ENCODE assay signal across 13 mouse cellular contexts in genomic region chr15:97776919-97777318, GRCm38 (mm10). TPM values are rescaled to one million over a fixed set of nuclear protein-coding genes. Genes with fewer than 3 reads are reported as not detected.
DNase-seq lines count a peak whose midpoint lies in the region; ATAC-seq and TF ChIP-seq lines count a peak whose summit lies in the region.
"Had no signal": no experiment of that assay in that cellular context is flagged by ENCODE, and none has a peak within 500 bp of the region (broad histone marks: within the 10 kb centered on the region; RNA-seq: fewer than 3 reads in every experiment).

No protein-coding gene starts in this region.

- H3K4me2 ChIP-seq in kidney, postnatal 0 days (ENCODE audit: low read length): no peak overlapping the region
- H3K4me2 ChIP-seq: embryonic facial prominence, embryonic 12.5 days; forebrain, embryonic 15.5 days; heart, embryonic 12.5 days; hindbrain, embryonic 14.5 days had no signal

- no peaks in the 10 kb centered on the region for H3K36me3 ChIP-seq in kidney, adult 2 months (ENCODE audit: control insufficient read depth, insufficient read depth, low read length)
- H3K36me3 ChIP-seq in MEL (ENCODE audit: control insufficient read depth in 1 of 2, insufficient read depth in 2 of 2, low read length in 2 of 2): no peaks in the 10 kb centered on the region
- H3K36me3 ChIP-seq in kidney, postnatal 0 days (ENCODE audit: insufficient read depth, low read length): no peaks in the 10 kb centered on the region
- H3K36me3 ChIP-seq: embryonic facial prominence, embryonic 12.5 days; forebrain, embryonic 15.5 days; heart, embryonic 12.5 days; hindbrain, embryonic 10.5 days had no signal

- no peaks in the 10 kb centered on the region for H3K9me3 ChIP-seq in MEL (replicated peaks; ENCODE audit: insufficient read depth, low read length)
- H3K9me3 ChIP-seq in kidney, postnatal 0 days (replicated peaks; ENCODE audit: low read length): no peaks in the 10 kb centered on the region
- H3K9me3 ChIP-seq: embryonic facial prominence, embryonic 12.5 days; forebrain, embryonic 15.5 days; heart, embryonic 12.5 days; hindbrain, embryonic 10.5 days had no signal

- TF ChIP-seq POLR2A in kidney, adult 2 months (IDR thresholded peaks at IDR 0.05; ENCODE audit: low read depth, low read length): no peak
- TF ChIP-seq POLR2A in MEL (IDR thresholded peaks at IDR 0.05; ENCODE audit: control insufficient read depth in 1 of 2, insufficient read depth in 1 of 2, low read depth in 1 of 2, low read length in 2 of 2, poor library complexity in 1 of 2): no peak

- H3K4me3 ChIP-seq in kidney, adult 2 months (ENCODE audit: insufficient read depth, low read depth, low read length): no peak overlapping the region
- no peak overlapping the region for H3K4me3 ChIP-seq in MEL (ENCODE audit: control insufficient read depth in 1 of 2, insufficient read depth in 1 of 2, low read depth in 2 of 2, low read length in 2 of 2)
- H3K4me3 ChIP-seq in kidney, postnatal 0 days (replicated peaks; ENCODE audit: low read depth, low read length): no peak overlapping the region
- H3K4me3 ChIP-seq: embryonic facial prominence, embryonic 12.5 days; forebrain, embryonic 15.5 days; heart, embryonic 12.5 days had no signal

- 0 out of 2 replicates have a peak, but pooled peaks have one; percentile 15 for ATAC-seq in kidney, postnatal 0 days (replicated peaks; ENCODE audit: low FRiP score, low read depth)
- ATAC-seq: forebrain, embryonic 15.5 days had no signal

- peak; percentile 74 for DNase-seq in kidney, adult 2 months
- no peak for DNase-seq in kidney, adult 18-20 months
- DNase-seq in MEL (ENCODE audit: low read depth, low spot score): no peak
- no peak for DNase-seq in kidney, postnatal 0 days (ENCODE audit: low spot score)
- DNase-seq in left cerebral cortex, adult 18-20 months (ENCODE audit: low spot score in 2 of 2): no peak
- DNase-seq in layer of hippocampus, adult 8-10 months (ENCODE audit: low spot score in 2 of 2): no peak
- DNase-seq: cerebellum, adult 11 months had no signal

- H3K27ac ChIP-seq in kidney, adult 2 months (ENCODE audit: insufficient read depth, low read depth, low read length): peak overlapping the region; percentile 88
- no peak overlapping the region for H3K27ac ChIP-seq in MEL (ENCODE audit: control insufficient read depth, low read depth, low read length)
- H3K27ac ChIP-seq in kidney, postnatal 0 days: peak overlapping the region; percentile 76; the same call in 1 of the 2 replicates
- H3K27ac ChIP-seq: embryonic facial prominence, embryonic 12.5 days; forebrain, embryonic 15.5 days; hindbrain, embryonic 14.5 days had no signal

- no peak overlapping the region for H3K9ac ChIP-seq in MEL (ENCODE audit: control insufficient read depth, low read depth, low read length, poor library complexity, severe bottlenecking)
- H3K9ac ChIP-seq in kidney, postnatal 0 days (ENCODE audit: low read depth, low read length): no peak overlapping the region
- H3K9ac ChIP-seq: embryonic facial prominence, embryonic 12.5 days; forebrain, embryonic 15.5 days; hindbrain, embryonic 14.5 days had no signal

- peaks cover 63% of the 10 kb centered on the region for H3K4me1 ChIP-seq in kidney, adult 2 months (ENCODE audit: control insufficient read depth, insufficient read depth, low read length)
- H3K4me1 ChIP-seq in MEL (ENCODE audit: control insufficient read depth in 1 of 2, insufficient read depth in 2 of 2, low read length in 2 of 2): no peaks in the 10 kb centered on the region
- peaks cover 46% of the 10 kb centered on the region for H3K4me1 ChIP-seq in kidney, postnatal 0 days (replicated peaks; ENCODE audit: insufficient read depth, low read length)

- WGBS in kidney, adult 2 months: 50% methylated on average over 6 of the region's 6 CpGs
- WGBS in kidney, postnatal 0 days: 59% methylated on average over 6 of the region's 6 CpGs

- TF ChIP-seq CTCF in kidney, adult 2 months (conservative IDR thresholded peaks at IDR 0.05; ENCODE audit: insufficient read depth, insufficient read length, low read depth, low read length): no peak
- no peak for TF ChIP-seq CTCF in MEL (IDR thresholded peaks at IDR 0.05 in 2 of 3, conservative IDR thresholded peaks at IDR 0.05 in 1 of 3; ENCODE audit: control insufficient read depth in 1 of 3, insufficient read depth in 1 of 3, low read depth in 2 of 3, low read length in 3 of 3, poor library complexity in 1 of 3, severe bottlenecking in 1 of 3)
- no peak for TF ChIP-seq CTCF in kidney, postnatal 0 days (IDR thresholded peaks at IDR 0.05; ENCODE audit: low read depth)

- H3K79me2 ChIP-seq in MEL (ENCODE audit: control insufficient read depth, insufficient read depth, low read length, poor library complexity): no peaks in the 10 kb centered on the region

- H3K27me3 ChIP-seq in kidney, adult 2 months (replicated peaks; ENCODE audit: control insufficient read depth, insufficient read depth, low read length): no peaks in the 10 kb centered on the region
- peaks cover 0 to 4% of the 10 kb centered on the region in 2 experiments for H3K27me3 ChIP-seq in MEL (ENCODE audit: control insufficient read depth in 1 of 2, insufficient read depth in 2 of 2, low read length in 2 of 2)
- no peaks in the 10 kb centered on the region for H3K27me3 ChIP-seq in kidney, postnatal 0 days (ENCODE audit: insufficient read depth, low read length)
- H3K27me3 ChIP-seq: embryonic facial prominence, embryonic 12.5 days; forebrain, embryonic 15.5 days; heart, embryonic 12.5 days had no signal

- TF ChIP-seq RAD21 in MEL (IDR thresholded peaks at IDR 0.05; ENCODE audit: low read depth, low read length): no peak

- TF ChIP-seq EP300 in MEL (IDR thresholded peaks at IDR 0.05; ENCODE audit: low read depth in 1 of 2, low read length in 2 of 2): no peak

TF ChIP-seq in MEL, 35 proteins besides CTCF, POLR2A, EP300 and RAD21:
- TF ChIP-seq MAZ (IDR thresholded peaks at IDR 0.05; ENCODE audit: low read depth, low read length) (no peak), SIN3A (IDR thresholded peaks at IDR 0.05; ENCODE audit: low read length) (peak; percentile 13; the same call in 1 of the 2 replicates)
TF ChIP-seq in MEL: peak in this region for 1.

RNA-seq across cellular contexts. Expression of gene Slc48a1, which starts 1.4 kb away (rescaled TPM):
- 182 and 203 TPM in 2 replicates for polyA plus RNA-seq in kidney, adult 2 months (2012; rRNA removed)
- total RNA-seq in MEL (2012; rRNA removed): 116 and 136 TPM in 2 replicates
- polyA plus RNA-seq in MEL (2012; ENCODE audit: insufficient read depth in 1 of 2, insufficient read length in 2 of 2, low read depth in 1 of 2, low replicate concordance in 2 of 2, missing spikeins in 1 of 2): 100 to 1,000 TPM in 1 of 2 experiments, not detected in 1; 299 TPM
- polyA plus RNA-seq in kidney, postnatal 0 days (2015; fragmentation: Nextera tagmentation; extraction: Ambion mirVana): 86.9 and 108 TPM in 2 replicates
- total RNA-seq in left cerebral cortex, adult 18-20 months (2021): 100 to 1,000 TPM; 154 to 168 TPM
- total RNA-seq in layer of hippocampus, adult 8-10 months (2022): 100 to 1,000 TPM; 131 to 151 (median 146) TPM

RNA-seq across cellular contexts. Expression of gene Rapgef3, which starts 9.1 kb away (rescaled TPM):
- 136 and 184 TPM in 2 replicates for polyA plus RNA-seq in kidney, adult 2 months (2012; rRNA removed)
- total RNA-seq in MEL (2012; rRNA removed): 4.0 and 7.4 TPM in 2 replicates
- polyA plus RNA-seq in MEL (2012; ENCODE audit: insufficient read depth in 1 of 2, insufficient read length in 2 of 2, low read depth in 1 of 2, low replicate concordance in 2 of 2, missing spikeins in 1 of 2): 1 to 10 TPM in 1 of 2 experiments, not detected in 1; 6.6 TPM
- 27.5 and 29.2 TPM in 2 replicates for polyA plus RNA-seq in kidney, postnatal 0 days (2015; fragmentation: Nextera tagmentation; extraction: Ambion mirVana)
- 10 to 100 TPM; 42.6 to 44.7 TPM for total RNA-seq in left cerebral cortex, adult 18-20 months (2021)
- total RNA-seq in layer of hippocampus, adult 8-10 months (2022): 10 to 100 TPM; 52.2 to 70.6 (median 55.7) TPM

RNA-seq across cellular contexts. Expression of gene Endou, which starts 45.8 kb away (rescaled TPM):
- 2.4 and 2.9 TPM in 2 replicates for polyA plus RNA-seq in kidney, adult 2 months (2012; rRNA removed)
- total RNA-seq in MEL (2012; rRNA removed): 0.07 and 0.08 TPM in 2 replicates
- polyA plus RNA-seq in MEL (2012; ENCODE audit: insufficient read depth in 1 of 2, insufficient read length in 2 of 2, low read depth in 1 of 2, low replicate concordance in 2 of 2, missing spikeins in 1 of 2): under 1 TPM in 1 of 2 experiments, not detected in 1; 0.10 TPM
- polyA plus RNA-seq in kidney, postnatal 0 days (2015; fragmentation: Nextera tagmentation; extraction: Ambion mirVana): 1.5 and 2.2 TPM in 2 replicates
- 1 to 10 TPM; 5.2 to 5.4 TPM for total RNA-seq in left cerebral cortex, adult 18-20 months (2021)
- total RNA-seq in layer of hippocampus, adult 8-10 months (2022): 1 to 10 TPM in 2 of 4 experiments, under 1 TPM in 2; 0.69 to 3.6 (median 2.2) TPM
- polyA plus RNA-seq: forebrain, embryonic 11.5 days had no signal
